Mouse (Mus musculus): ENCODE results near the gene Vps52. TPM values are rescaled to one million over a fixed set of nuclear protein-coding genes. Genes with fewer than 3 reads are reported as not detected.

The Vps52 gene
- polyA plus RNA-seq, 1 experiment from 2014 or later: 53.5 TPM

DNA sequence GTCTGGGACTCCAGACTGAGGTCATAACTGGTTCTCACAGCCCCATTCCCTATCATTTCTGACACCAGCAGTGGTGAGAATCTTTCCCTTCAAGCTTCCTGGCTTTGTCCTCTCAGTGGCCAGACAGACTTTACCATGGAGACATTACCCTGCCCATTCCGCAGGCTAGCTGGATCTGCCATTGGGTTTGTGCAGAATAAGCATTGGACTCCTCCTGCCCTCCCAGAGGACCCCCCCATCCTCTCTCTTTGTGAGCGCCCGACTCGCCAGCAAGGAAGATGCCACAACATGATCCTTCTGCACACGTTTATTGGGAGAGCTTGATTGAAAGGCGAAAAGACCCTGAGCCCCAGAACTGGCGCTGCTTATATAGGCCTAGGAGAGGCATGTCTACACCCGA is 57.8 kb downstream of the Vps52 start:
- no peak overlapping the region for H3K9ac ChIP-seq
- H3K4me1 ChIP-seq: no peaks in the 10 kb centered on the region
- ATAC-seq (replicated peaks; ENCODE audit: low FRiP score): no peak
- no peaks in the 10 kb centered on the region for H3K36me3 ChIP-seq
- WGBS: 92% methylated on average over 8 of the region's 8 CpGs
- H3K27ac ChIP-seq: no peak overlapping the region
- H3K4me3 ChIP-seq (replicated peaks): no peak overlapping the region
- no peak overlapping the region for H3K4me2 ChIP-seq
- no peaks in the 10 kb centered on the region for H3K27me3 ChIP-seq
- no peaks in the 10 kb centered on the region for H3K9me3 ChIP-seq (replicated peaks)

Other genes with a start within 250 kb of the Vps52 start
- gene March2, start 237.1 kb upstream of the Vps52 start, polyA plus RNA-seq (2015; fragmentation: Nextera tagmentation; extraction: Ambion mirVana): 50.9 and 57.5 TPM in 2 replicates
- 275 and 342 TPM in 2 replicates for gene Rab11b, start 195.3 kb upstream of the Vps52 start, polyA plus RNA-seq (2015; fragmentation: Nextera tagmentation; extraction: Ambion mirVana)
- gene Angptl4, start 174.0 kb upstream of the Vps52 start, polyA plus RNA-seq (2015; fragmentation: Nextera tagmentation; extraction: Ambion mirVana): 21.5 and 27.9 TPM in 2 replicates
- gene Kank3, start 145.3 kb upstream of the Vps52 start, polyA plus RNA-seq (2015; fragmentation: Nextera tagmentation; extraction: Ambion mirVana): 46.5 and 53.4 TPM in 2 replicates
- gene Rps28, start 131.2 kb upstream of the Vps52 start, polyA plus RNA-seq (2015; fragmentation: Nextera tagmentation; extraction: Ambion mirVana): 1,038 and 1,163 TPM in 2 replicates
- gene Ndufa7, start 131.2 kb upstream of the Vps52 start, polyA plus RNA-seq (2015; fragmentation: Nextera tagmentation; extraction: Ambion mirVana): 490 and 495 TPM in 2 replicates
- 97.9 and 102 TPM in 2 replicates for gene Cd320, start 112.7 kb upstream of the Vps52 start, polyA plus RNA-seq (2015; fragmentation: Nextera tagmentation; extraction: Ambion mirVana)
- not detected in 2 replicates for gene Gm7029, start 82.0 kb upstream of the Vps52 start, polyA plus RNA-seq (2015; fragmentation: Nextera tagmentation; extraction: Ambion mirVana)
- 8.2 and 9.1 TPM in 2 replicates for gene Kifc1, start 65.2 kb upstream of the Vps52 start, polyA plus RNA-seq (2015; fragmentation: Nextera tagmentation; extraction: Ambion mirVana)
- 0.19 TPM in 1 of 2 replicates, not detected in the other for gene Platr17, start 50.7 kb upstream of the Vps52 start, polyA plus RNA-seq (2015; fragmentation: Nextera tagmentation; extraction: Ambion mirVana)
- gene Daxx, start 46.4 kb upstream of the Vps52 start, polyA plus RNA-seq (2015; fragmentation: Nextera tagmentation; extraction: Ambion mirVana): 47.6 and 60.0 TPM in 2 replicates
- 28.3 and 35.9 TPM in 2 replicates for gene Tapbp, start 39.9 kb upstream of the Vps52 start, polyA plus RNA-seq (2015; fragmentation: Nextera tagmentation; extraction: Ambion mirVana)
- 17.5 and 19.3 TPM in 2 replicates for gene Zbtb22, start 39.9 kb upstream of the Vps52 start, polyA plus RNA-seq (2015; fragmentation: Nextera tagmentation; extraction: Ambion mirVana)
- 30.7 and 34.5 TPM in 2 replicates for gene Rgl2, start 26.3 kb upstream of the Vps52 start, polyA plus RNA-seq (2015; fragmentation: Nextera tagmentation; extraction: Ambion mirVana)
- gene Pfdn6, start 15.5 kb upstream of the Vps52 start, polyA plus RNA-seq (2015; fragmentation: Nextera tagmentation; extraction: Ambion mirVana): 171 and 183 TPM in 2 replicates
- gene Wdr46, start 15.2 kb upstream of the Vps52 start, polyA plus RNA-seq (2015; fragmentation: Nextera tagmentation; extraction: Ambion mirVana): 41.8 and 44.0 TPM in 2 replicates
- 5.1 and 5.6 TPM in 2 replicates for gene B3galt4, start 4.3 kb upstream of the Vps52 start, polyA plus RNA-seq (2015; fragmentation: Nextera tagmentation; extraction: Ambion mirVana)
- 1,731 and 1,904 TPM in 2 replicates for gene Rps18, start 189 bp downstream of the Vps52 start, polyA plus RNA-seq (2015; fragmentation: Nextera tagmentation; extraction: Ambion mirVana)
- 24.6 and 27.2 TPM in 2 replicates for gene H2-K1, start 44.5 kb downstream of the Vps52 start, polyA plus RNA-seq (2015; fragmentation: Nextera tagmentation; extraction: Ambion mirVana)
- 20.3 and 21.7 TPM in 2 replicates for gene Ring1, start 68.9 kb downstream of the Vps52 start, polyA plus RNA-seq (2015; fragmentation: Nextera tagmentation; extraction: Ambion mirVana)
- gene H2-Ke6, start 72.2 kb downstream of the Vps52 start, polyA plus RNA-seq (2015; fragmentation: Nextera tagmentation; extraction: Ambion mirVana): 51.7 and 52.5 TPM in 2 replicates
- gene Slc39a7, start 75.9 kb downstream of the Vps52 start, polyA plus RNA-seq (2015; fragmentation: Nextera tagmentation; extraction: Ambion mirVana): 197 and 211 TPM in 2 replicates
- 50.5 and 53.0 TPM in 2 replicates for gene Rxrb, start 76.0 kb downstream of the Vps52 start, polyA plus RNA-seq (2015; fragmentation: Nextera tagmentation; extraction: Ambion mirVana)
- 2.2 and 6.6 TPM in 2 replicates for gene Col11a2, start 83.6 kb downstream of the Vps52 start, polyA plus RNA-seq (2015; fragmentation: Nextera tagmentation; extraction: Ambion mirVana)
- 0.39 and 0.64 TPM in 2 replicates for gene H2-Oa, start 136.5 kb downstream of the Vps52 start, polyA plus RNA-seq (2015; fragmentation: Nextera tagmentation; extraction: Ambion mirVana)
- 14.8 and 15.9 TPM in 2 replicates for gene H2-DMa, start 163.7 kb downstream of the Vps52 start, polyA plus RNA-seq (2015; fragmentation: Nextera tagmentation; extraction: Ambion mirVana)
- gene Brd2, start 166.8 kb downstream of the Vps52 start, polyA plus RNA-seq (2015; fragmentation: Nextera tagmentation; extraction: Ambion mirVana): 135 and 140 TPM in 2 replicates
- gene H2-DMb2, start 187.5 kb downstream of the Vps52 start, polyA plus RNA-seq (2015; fragmentation: Nextera tagmentation; extraction: Ambion mirVana): 22.6 and 25.3 TPM in 2 replicates
- 4.9 and 6.0 TPM in 2 replicates for gene H2-DMb1, start 197.3 kb downstream of the Vps52 start, polyA plus RNA-seq (2015; fragmentation: Nextera tagmentation; extraction: Ambion mirVana)
- gene Tap1, start 231.7 kb downstream of the Vps52 start, polyA plus RNA-seq (2015; fragmentation: Nextera tagmentation; extraction: Ambion mirVana): 3.5 and 3.8 TPM in 2 replicates
- 3.0 and 3.2 TPM in 2 replicates for gene Psmb9, start 232.0 kb downstream of the Vps52 start, polyA plus RNA-seq (2015; fragmentation: Nextera tagmentation; extraction: Ambion mirVana)
- gene Psmb8, start 241.9 kb downstream of the Vps52 start, polyA plus RNA-seq (2015; fragmentation: Nextera tagmentation; extraction: Ambion mirVana): 6.0 and 7.1 TPM in 2 replicates
- 3.5 and 4.1 TPM in 2 replicates for gene Tap2, start 247.7 kb downstream of the Vps52 start, polyA plus RNA-seq (2015; fragmentation: Nextera tagmentation; extraction: Ambion mirVana)